Mouse (Mus musculus) mammary gland, adult 2 months (tissue): ENCODE measurements around the gene Rasl12. TPM values are rescaled to one million over a fixed set of nuclear protein-coding genes. Genes with fewer than 3 reads are reported as not detected.

Experiments
- polyA plus RNA-seq: library from polyadenylated mRNA; depleted of rRNA; stranded (reverse); fragments of >200 nt; gene quantifications from 2 replicates; pipeline ENCODE4 v1.2.3, GENCODE M21; 2012; ENCODE audit warnings: low replicate concordance; rRNA removed

Rasl12 gene
- polyA plus RNA-seq: 53.4 and 69.3 TPM in 2 replicates

DNA sequence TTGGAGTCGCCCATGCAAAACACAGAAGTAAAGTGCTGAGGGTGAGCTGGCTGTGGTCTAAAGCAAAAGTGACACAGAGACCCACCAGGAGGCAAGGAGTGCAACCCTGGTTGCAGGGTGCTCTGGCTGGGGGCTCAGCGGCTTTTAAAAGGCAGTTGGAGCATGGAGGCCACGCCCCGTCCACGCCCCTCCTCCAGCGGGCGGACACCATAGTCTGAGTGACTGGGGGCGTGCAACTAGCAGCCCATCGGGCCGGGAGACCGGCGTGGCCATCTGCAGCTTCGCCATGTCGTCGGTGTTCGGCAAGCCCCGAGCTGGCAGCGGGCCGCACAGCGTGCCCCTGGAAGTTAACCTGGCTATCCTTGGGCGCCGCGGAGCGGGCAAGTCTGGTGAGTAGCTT is at the start of gene Rasl12:
Gene Rasl12, plus strand, starts transcription at position 228 of the 400 bp plus-strand sequence.

DNA sequence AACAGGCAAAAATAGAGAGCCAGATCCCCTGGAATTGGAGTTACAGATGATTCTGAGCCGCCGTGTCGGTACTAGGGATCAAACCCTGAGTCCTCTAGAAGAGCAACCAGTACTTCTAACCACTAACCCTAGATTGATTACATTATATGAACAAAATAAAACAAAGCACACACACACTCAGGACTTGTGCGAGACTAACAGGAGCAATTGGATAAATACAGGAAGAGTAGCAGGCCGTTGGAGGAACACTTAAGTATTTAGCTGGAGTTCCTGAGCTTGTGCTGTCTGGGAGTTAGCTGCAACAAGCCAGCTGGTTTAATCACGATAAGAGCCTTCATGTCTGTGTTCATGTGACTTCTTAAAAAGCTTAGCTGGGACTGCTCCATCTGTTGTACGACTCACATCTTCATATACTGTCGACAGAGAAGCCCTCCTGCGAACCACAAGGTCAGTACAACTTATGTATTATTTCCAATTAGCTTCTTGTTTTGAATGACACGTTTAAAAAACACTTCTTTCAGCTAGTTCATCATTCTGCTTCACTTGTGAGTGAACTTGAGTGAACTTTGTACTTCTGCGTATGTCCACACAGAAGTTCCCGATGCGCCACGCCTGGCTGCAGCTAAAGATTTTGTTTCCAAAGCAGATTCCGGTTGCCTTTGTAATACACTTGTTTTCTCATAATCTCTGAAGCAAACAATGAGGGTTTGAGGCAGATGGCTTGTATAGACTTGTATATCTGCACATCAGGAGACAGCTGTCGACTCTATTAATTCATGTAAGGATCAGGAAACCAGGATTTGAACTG is 37.5 kb upstream of the Rasl12 start, which contains the start of gene Ubap1l:
Gene Ubap1l, plus strand, starts transcription at position 401 of the 808 bp plus-strand sequence.

GRCm38 (mm10) chr9:65391613-65391964 is 6.7 kb upstream of the Rasl12 start, which contains the start of gene Kbtbd13:
TSS of gene Kbtbd13 (minus strand) at chr9:65391652.

GRCm38 (mm10) chr9:65422760-65423501 is 24.6 kb downstream of the Rasl12 start, which contains the start of gene Slc51b:
TSS of gene Slc51b (minus strand) at chr9:65422955.

GRCm38 (mm10) chr9:65435671-65436301 is 37.5 kb downstream of the Rasl12 start, which contains the start of gene Mtfmt:
TSS of gene Mtfmt (plus strand) at chr9:65435782.

DNA sequence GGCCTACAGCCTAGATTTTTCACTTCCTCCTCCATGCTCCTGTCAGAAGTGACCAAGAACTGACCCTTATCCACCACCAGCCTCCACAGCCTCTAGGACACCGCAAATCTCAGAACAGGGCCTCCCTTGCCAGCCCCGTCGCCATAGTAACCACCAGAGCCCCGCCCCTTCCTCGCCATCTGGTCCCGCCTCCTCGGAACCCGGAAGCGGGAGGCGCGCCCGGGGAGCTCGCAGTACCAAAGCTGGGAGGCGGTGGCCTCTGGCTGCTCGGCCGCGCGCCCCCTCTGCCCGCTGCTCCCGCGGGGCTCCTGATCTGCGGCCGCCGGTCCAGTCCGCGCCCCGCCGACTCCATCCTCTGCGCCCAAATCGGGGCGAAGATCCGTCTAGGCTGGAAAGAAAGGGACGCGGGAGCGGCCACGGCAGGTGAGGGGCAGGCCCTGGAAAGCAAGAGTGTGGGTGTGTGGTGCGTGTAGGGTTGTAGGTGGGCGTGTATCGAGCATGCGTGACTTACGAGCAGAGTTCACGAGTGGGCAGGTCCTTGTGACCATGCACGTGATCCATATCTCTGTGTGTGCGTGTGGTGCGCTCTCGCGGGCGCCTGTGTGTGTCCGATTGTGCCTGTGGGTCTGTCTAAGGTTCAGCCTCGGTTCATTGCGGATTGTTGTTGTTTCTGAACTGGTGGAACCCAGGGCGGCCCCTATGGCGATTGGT is 62.6 kb downstream of the Rasl12 start, which contains the start of gene Spg21:
Gene Spg21, plus strand, starts transcription at position 216 of the 711 bp plus-strand sequence.

Other genes with a start within 250 kb of the Rasl12 start
- gene Parp16, start 203.2 kb upstream of the Rasl12 start, polyA plus RNA-seq: 12.2 and 17.1 TPM in 2 replicates
- gene Cilp, start 133.3 kb upstream of the Rasl12 start, polyA plus RNA-seq: 4.0 and 13.6 TPM in 2 replicates
- gene Clpx, start 104.2 kb upstream of the Rasl12 start, polyA plus RNA-seq: 13.6 and 14.2 TPM in 2 replicates
- 9.5 and 16.5 TPM in 2 replicates for gene Pdcd7, start 52.4 kb upstream of the Rasl12 start, polyA plus RNA-seq
- 0.23 and 0.51 TPM in 2 replicates for gene Ubap1l, start 37.5 kb upstream of the Rasl12 start, polyA plus RNA-seq
- gene Kbtbd13, start 6.9 kb upstream of the Rasl12 start, polyA plus RNA-seq: 1.9 and 7.6 TPM in 2 replicates
- gene Slc51b, start 24.4 kb downstream of the Rasl12 start, polyA plus RNA-seq: not detected in 2 replicates
- gene Mtfmt, start 37.3 kb downstream of the Rasl12 start, polyA plus RNA-seq: 9.0 and 11.5 TPM in 2 replicates
- 28.0 and 46.4 TPM in 2 replicates for gene Spg21, start 62.4 kb downstream of the Rasl12 start, polyA plus RNA-seq
- 0.65 and 0.81 TPM in 2 replicates for gene Ankdd1a, start 121.7 kb downstream of the Rasl12 start, polyA plus RNA-seq
- gene Plekho2, start 181.5 kb downstream of the Rasl12 start, polyA plus RNA-seq: 46.0 and 49.8 TPM in 2 replicates
- gene Pif1, start 188.7 kb downstream of the Rasl12 start, polyA plus RNA-seq: 0.62 and 1.9 TPM in 2 replicates
- 63.4 and 76.0 TPM in 2 replicates for gene Rbpms2, start 231.1 kb downstream of the Rasl12 start, polyA plus RNA-seq